Mouse (Mus musculus): ENCODE results near the gene Pcsk2. TPM values are rescaled to one million over a fixed set of nuclear protein-coding genes. Genes with fewer than 3 reads are reported as not detected.

Gene Pcsk2
- total RNA-seq, 2 experiments from 2014 or later = 128 to 137 TPM

GRCm38 (mm10) chr2:143724101-143724500 lies 178.1 kb downstream of the Pcsk2 start:
- no peak for DNase-seq (ENCODE audit: low spot score in 2 of 2)

GRCm38 (mm10) chr2:143724720-143725119 lies 178.8 kb downstream of the Pcsk2 start:
- DNase-seq (ENCODE audit: low spot score in 2 of 2) = no peak

GRCm38 (mm10) chr2:143732501-143732900 lies 186.5 kb downstream of the Pcsk2 start:
- DNase-seq (ENCODE audit: low spot score in 2 of 2) = no peak

- DNase-seq (ENCODE audit: low spot score in 2 of 2) = no peak
Measured at GRCm38 (mm10) chr2:143735442-143735841, 189.5 kb downstream of the Pcsk2 start.

- no peak for DNase-seq (ENCODE audit: low spot score in 2 of 2)
Measured at GRCm38 (mm10) chr2:143739475-143740226, 193.7 kb downstream of the Pcsk2 start.

- DNase-seq (ENCODE audit: low spot score in 2 of 2) = no peak
Measured at GRCm38 (mm10) chr2:143742436-143742835, 196.5 kb downstream of the Pcsk2 start.

- DNase-seq (ENCODE audit: low spot score in 2 of 2) = no peak
Measured at GRCm38 (mm10) chr2:143743081-143743480, 197.1 kb downstream of the Pcsk2 start.

GRCm38 (mm10) chr2:143752051-143752788 lies 206.3 kb downstream of the Pcsk2 start:
- DNase-seq (ENCODE audit: low spot score in 2 of 2) = no peak

GRCm38 (mm10) chr2:143776448-143776847 lies 230.5 kb downstream of the Pcsk2 start:
- DNase-seq (ENCODE audit: low spot score in 2 of 2) = peak; percentile 36 to 55

- DNase-seq (ENCODE audit: low spot score in 2 of 2) = no peak
Measured at GRCm38 (mm10) chr2:143780310-143780709, 234.4 kb downstream of the Pcsk2 start.

GRCm38 (mm10) chr2:143789911-143790310 lies 244.0 kb downstream of the Pcsk2 start:
- DNase-seq (ENCODE audit: low spot score in 2 of 2) = no peak

- DNase-seq (ENCODE audit: low spot score in 2 of 2) = no peak
Measured at GRCm38 (mm10) chr2:143795858-143796257, 249.9 kb downstream of the Pcsk2 start.

- DNase-seq (ENCODE audit: low spot score in 2 of 2) = no peak
Measured at GRCm38 (mm10) chr2:143796335-143797013, 250.5 kb downstream of the Pcsk2 start.

- no peak for DNase-seq (ENCODE audit: low spot score in 2 of 2)
Measured at GRCm38 (mm10) chr2:143801097-143801496, 255.1 kb downstream of the Pcsk2 start.

GRCm38 (mm10) chr2:143806140-143806923 lies 260.4 kb downstream of the Pcsk2 start:
- no peak for DNase-seq (ENCODE audit: low spot score in 2 of 2)

- DNase-seq (ENCODE audit: low spot score in 2 of 2) = no peak
Measured at GRCm38 (mm10) chr2:143806924-143807664, 261.1 kb downstream of the Pcsk2 start.

GRCm38 (mm10) chr2:143808789-143809188 lies 262.8 kb downstream of the Pcsk2 start:
- peak; percentile 15 to 26 for DNase-seq (ENCODE audit: low spot score in 2 of 2)

GRCm38 (mm10) chr2:143812262-143812661 lies 266.3 kb downstream of the Pcsk2 start:
- no peak for DNase-seq (ENCODE audit: low spot score in 2 of 2)

GRCm38 (mm10) chr2:143813461-143813860 lies 267.5 kb downstream of the Pcsk2 start:
- no peak for DNase-seq (ENCODE audit: low spot score in 2 of 2)

- no peak for DNase-seq (ENCODE audit: low spot score in 2 of 2)
Measured at GRCm38 (mm10) chr2:143831645-143832044, 285.7 kb downstream of the Pcsk2 start.

All from layer of hippocampus, postnatal 10 days (tissue).